Mouse (Mus musculus) limb, embryonic 15.5 days (tissue): ENCODE measurements around the gene Rgs5. TPM values are rescaled to one million over a fixed set of nuclear protein-coding genes. Genes with fewer than 3 reads are reported as not detected.
A peak's percentile ranks its signal among the peaks of the same experiment; 100 is the strongest.

Experiments used
- ATAC-seq: fragments of 200-750 bp; cut with Nextera tagmentation; 2 replicates; pipeline ENCODE4 v1.8.0; 2017; ENCODE audit warnings: low read depth, moderate TSS enrichment; ENCODE audit not compliant: insufficient number of reproducible peaks, low FRiP score, low TSS enrichment
- H3K27ac ChIP-seq: fragments of 300-500 bp; sonication (generic); 2 replicates; pipeline ENCODE4 v1.5.1; 2015; ENCODE audit warnings: moderate library complexity, mild to moderate bottlenecking, inconsistent platforms
- H3K27me3 ChIP-seq: fragments of 300-500 bp; sonication (generic); 2 replicates; pipeline ENCODE4 v1.6.1; 2015; ENCODE audit warnings: inconsistent platforms
- H3K36me3 ChIP-seq: fragments of 300-500 bp; sonication (generic); 2 replicates; pipeline ENCODE4 v1.6.1; 2015; ENCODE audit warnings: inconsistent platforms
- H3K4me1 ChIP-seq: fragments of 300-500 bp; sonication (generic); 2 replicates; pipeline ENCODE4 v1.6.1; 2015; ENCODE audit warnings: inconsistent platforms
- H3K4me2 ChIP-seq: fragments of 300-500 bp; sonication (generic); 2 replicates; pipeline ENCODE4 v1.6.1; 2015; ENCODE audit warnings: mild to moderate bottlenecking, inconsistent platforms
- H3K4me3 ChIP-seq: fragments of 300-500 bp; sonication (generic); 2 replicates; pipeline ENCODE4 v1.5.1; 2015; ENCODE audit warnings: mild to moderate bottlenecking, inconsistent platforms
- H3K9ac ChIP-seq: fragments of 300-500 bp; sonication (generic); 2 replicates; pipeline ENCODE4 v1.6.1; 2015; ENCODE audit warnings: inconsistent platforms
- H3K9me3 ChIP-seq: fragments of 300-500 bp; sonication (generic); 2 replicates; pipeline ENCODE4 v1.6.1; 2016; ENCODE audit warnings: inconsistent platforms
- WGBS: fragments of 180-500 bp; shearing (Covaris S2); methylation state at CpG from one replicate; pipeline ENCODE4 v1.1.7; 2015; 5-methylcytosine and 5-hydroxymethylcytosine counted together
- polyA plus RNA-seq: library from polyadenylated mRNA; unstranded; fragments of >200 nt; fragmentation: Nextera tagmentation; extraction: Ambion mirVana; gene quantifications from 2 replicates; pipeline ENCODE4 v1.2.1, GENCODE M21; 2015

The Rgs5 gene
- 9.6 and 12.3 TPM in 2 replicates for polyA plus RNA-seq

- H3K9ac ChIP-seq: no peak within 1 kb of the TSS
- peak within 1 kb of the TSS; percentile 38 for H3K4me2 ChIP-seq
- no peaks in the 10 kb centered on the region for H3K27me3 ChIP-seq
- no peak within 1 kb of the TSS for H3K27ac ChIP-seq
- no peaks in the 10 kb centered on the region for H3K36me3 ChIP-seq
- 3% methylated on average over 8 of the region's 8 CpGs for WGBS
- H3K4me1 ChIP-seq: peaks cover 9% of the 10 kb centered on the region; the same call in 1 of the 2 replicates
- H3K9me3 ChIP-seq: no peaks in the 10 kb centered on the region
- peak within 1 kb of the TSS; percentile 8; the same call in 1 of the 2 replicates for H3K4me3 ChIP-seq
- no peak for ATAC-seq
These were observed at the start of gene Rgs5 for GRCm38 (mm10) chr1:169655256-169655655. Rgs5 (plus strand) TSS chr1:169655501.

- no peak overlapping the region for H3K4me2 ChIP-seq
- WGBS: 86% methylated on average over 3 of the region's 3 CpGs
- H3K27me3 ChIP-seq: no peaks in the 10 kb centered on the region
- no peak overlapping the region for H3K27ac ChIP-seq
- H3K9me3 ChIP-seq: no peaks in the 10 kb centered on the region
- H3K36me3 ChIP-seq: no peaks in the 10 kb centered on the region
- no peak overlapping the region for H3K4me3 ChIP-seq
- ATAC-seq: no peak
- no peaks in the 10 kb centered on the region for H3K4me1 ChIP-seq
- H3K9ac ChIP-seq: no peak overlapping the region
These were observed 49.1 kb upstream of the Rgs5 start for GRCm38 (mm10) chr1:169606164-169606563.

GRCm38 (mm10) chr1:169629738-169630137 lies 25.6 kb upstream of the Rgs5 start:
- no peaks in the 10 kb centered on the region for H3K36me3 ChIP-seq
- no peaks in the 10 kb centered on the region for H3K27me3 ChIP-seq
- H3K4me2 ChIP-seq: no peak overlapping the region
- H3K9me3 ChIP-seq: no peaks in the 10 kb centered on the region
- 80% methylated on average over 7 of the region's 7 CpGs for WGBS
- H3K9ac ChIP-seq: no peak overlapping the region
- ATAC-seq: no peak
- no peak overlapping the region for H3K4me3 ChIP-seq
- H3K4me1 ChIP-seq: no peaks in the 10 kb centered on the region
- H3K27ac ChIP-seq: no peak overlapping the region

- Histone ChIP-seq H3K9ac (no peak overlapping the region), H3K9me3 (no peaks in the 10 kb centered on the region), H3K27ac (no peak overlapping the region), H3K27me3 (no peaks in the 10 kb centered on the region), H3K4me3 (no peak overlapping the region), H3K4me1 (no peaks in the 10 kb centered on the region), H3K4me2 (no peak overlapping the region), H3K36me3 (no peaks in the 10 kb centered on the region)
- no peak for ATAC-seq
- WGBS: 65% methylated on average over 14 of the region's 14 CpGs
These were observed 18.0 kb upstream of the Rgs5 start for GRCm38 (mm10) chr1:169637251-169637750.

- H3K9me3 ChIP-seq: no peaks in the 10 kb centered on the region
- no peaks in the 10 kb centered on the region for H3K36me3 ChIP-seq
- H3K27me3 ChIP-seq: no peaks in the 10 kb centered on the region
- no peak for ATAC-seq
- no peak overlapping the region for H3K27ac ChIP-seq
- H3K4me2 ChIP-seq: no peak overlapping the region
- H3K4me1 ChIP-seq: no peaks in the 10 kb centered on the region
- WGBS: 72% methylated on average over 7 of the region's 7 CpGs
- no peak overlapping the region for H3K9ac ChIP-seq
- no peak overlapping the region for H3K4me3 ChIP-seq
These were observed 10.2 kb upstream of the Rgs5 start for GRCm38 (mm10) chr1:169644884-169645653.

GRCm38 (mm10) chr1:169659479-169659878 lies 4.2 kb downstream of the Rgs5 start:
- Histone ChIP-seq H3K4me1 (peaks cover 9% of the 10 kb centered on the region; the same call in 1 of the 2 replicates), H3K27ac (no peak overlapping the region), H3K4me3 (no peak overlapping the region), H3K4me2 (no peak overlapping the region), H3K27me3 (no peaks in the 10 kb centered on the region), H3K9ac (no peak overlapping the region), H3K9me3 (no peaks in the 10 kb centered on the region), H3K36me3 (no peaks in the 10 kb centered on the region)
- 7% methylated on average over 4 of the region's 4 CpGs for WGBS
- no peak for ATAC-seq

- Histone ChIP-seq H3K36me3 (no peaks in the 10 kb centered on the region), H3K27me3 (no peaks in the 10 kb centered on the region), H3K4me1 (no peaks in the 10 kb centered on the region), H3K27ac (no peak overlapping the region), H3K4me2 (no peak overlapping the region), H3K9me3 (no peaks in the 10 kb centered on the region), H3K4me3 (no peak overlapping the region), H3K9ac (no peak overlapping the region)
- ATAC-seq: no peak
- WGBS: 61% methylated on average over 4 of the region's 4 CpGs
These were observed 12.0 kb downstream of the Rgs5 start for GRCm38 (mm10) chr1:169667328-169667727.

GRCm38 (mm10) chr1:169670705-169671104 lies 15.4 kb downstream of the Rgs5 start:
- ATAC-seq: no peak
- H3K27ac ChIP-seq: no peak overlapping the region
- H3K4me3 ChIP-seq: no peak overlapping the region
- no peaks in the 10 kb centered on the region for H3K4me1 ChIP-seq
- H3K9ac ChIP-seq: no peak overlapping the region
- H3K27me3 ChIP-seq: no peaks in the 10 kb centered on the region
- no peak overlapping the region for H3K4me2 ChIP-seq
- 50% methylated on average over 1 of the region's 1 CpGs for WGBS
- no peaks in the 10 kb centered on the region for H3K9me3 ChIP-seq
- H3K36me3 ChIP-seq: no peaks in the 10 kb centered on the region

GRCm38 (mm10) chr1:169671801-169672200 lies 16.5 kb downstream of the Rgs5 start:
- H3K4me2 ChIP-seq: no peak overlapping the region
- no peaks in the 10 kb centered on the region for H3K27me3 ChIP-seq
- H3K27ac ChIP-seq: no peak overlapping the region
- no peak overlapping the region for H3K9ac ChIP-seq
- H3K4me3 ChIP-seq: no peak overlapping the region
- no peaks in the 10 kb centered on the region for H3K36me3 ChIP-seq
- no peak for ATAC-seq
- no peaks in the 10 kb centered on the region for H3K9me3 ChIP-seq
- WGBS: 80% methylated on average over 2 of the region's 2 CpGs
- H3K4me1 ChIP-seq: no peaks in the 10 kb centered on the region

- no peaks in the 10 kb centered on the region for H3K36me3 ChIP-seq
- no peak overlapping the region for H3K27ac ChIP-seq
- H3K4me1 ChIP-seq: no peaks in the 10 kb centered on the region
- no peak overlapping the region for H3K4me3 ChIP-seq
- no peaks in the 10 kb centered on the region for H3K27me3 ChIP-seq
- no peak overlapping the region for H3K4me2 ChIP-seq
- no peaks in the 10 kb centered on the region for H3K9me3 ChIP-seq
- no peak for ATAC-seq
- WGBS: 80% methylated on average over 4 of the region's 4 CpGs
- H3K9ac ChIP-seq: no peak overlapping the region
These were observed 17.0 kb downstream of the Rgs5 start for GRCm38 (mm10) chr1:169672272-169672671.

GRCm38 (mm10) chr1:169674116-169674515 lies 18.8 kb downstream of the Rgs5 start:
- no peaks in the 10 kb centered on the region for H3K36me3 ChIP-seq
- no peaks in the 10 kb centered on the region for H3K9me3 ChIP-seq
- no peak overlapping the region for H3K27ac ChIP-seq
- no peak for ATAC-seq
- H3K27me3 ChIP-seq: no peaks in the 10 kb centered on the region
- WGBS: 54% methylated on average over 3 of the region's 3 CpGs
- no peak overlapping the region for H3K4me3 ChIP-seq
- no peak overlapping the region for H3K4me2 ChIP-seq
- H3K4me1 ChIP-seq: no peaks in the 10 kb centered on the region
- no peak overlapping the region for H3K9ac ChIP-seq

- H3K9me3 ChIP-seq: no peaks in the 10 kb centered on the region
- no peaks in the 10 kb centered on the region for H3K4me1 ChIP-seq
- H3K36me3 ChIP-seq: no peaks in the 10 kb centered on the region
- no peaks in the 10 kb centered on the region for H3K27me3 ChIP-seq
- no peak overlapping the region for H3K27ac ChIP-seq
- H3K4me2 ChIP-seq: no peak overlapping the region
- no peak overlapping the region for H3K4me3 ChIP-seq
- ATAC-seq: no peak
- no peak overlapping the region for H3K9ac ChIP-seq
- 91% methylated on average over 1 of the region's 1 CpGs for WGBS
These were observed 21.4 kb downstream of the Rgs5 start for GRCm38 (mm10) chr1:169676751-169677150.
